Mouse (Mus musculus): ENCODE data around the gene Ttc9b. TPM values are rescaled to one million over a fixed set of nuclear protein-coding genes. Genes with fewer than 3 reads are reported as not detected.
A peak's percentile ranks its signal among the peaks of the same experiment; 100 is the strongest.

The Ttc9b gene
- polyA plus RNA-seq, 1 experiment: not detected

- H3K27me3 ChIP-seq (ENCODE audit: control insufficient read depth, insufficient read depth, low read length, poor library complexity, severe bottlenecking): 0 out of 2 replicates have a peak, but pooled peaks cover 3% of the 10 kb centered on the region
- no peaks in the 10 kb centered on the region for H3K4me1 ChIP-seq (ENCODE audit: control insufficient read depth, insufficient read depth, low read length)
- no peak overlapping the region for H3K27ac ChIP-seq (ENCODE audit: insufficient read depth, low read length)
- no peak for TF ChIP-seq POLR2A (IDR thresholded peaks at IDR 0.05; ENCODE audit: insufficient read depth, low read length)
- peak overlapping the region; percentile 45 for H3K4me3 ChIP-seq (ENCODE audit: low read depth, low read length)
- H3K9me3 ChIP-seq (replicated peaks; ENCODE audit: control insufficient read depth, insufficient read depth, low read length, poor library complexity, severe bottlenecking): no peaks in the 10 kb centered on the region
- H3K36me3 ChIP-seq (ENCODE audit: control insufficient read depth, insufficient read depth, low read length, poor library complexity, severe bottlenecking): no peaks in the 10 kb centered on the region
- peak overlapping the region; percentile 59 for H3K9ac ChIP-seq (ENCODE audit: low read depth, poor library complexity, severe bottlenecking)
Measured at GRCm38 (mm10) chr7:27657824-27658395, 4.2 kb downstream of the Ttc9b start.

DNA sequence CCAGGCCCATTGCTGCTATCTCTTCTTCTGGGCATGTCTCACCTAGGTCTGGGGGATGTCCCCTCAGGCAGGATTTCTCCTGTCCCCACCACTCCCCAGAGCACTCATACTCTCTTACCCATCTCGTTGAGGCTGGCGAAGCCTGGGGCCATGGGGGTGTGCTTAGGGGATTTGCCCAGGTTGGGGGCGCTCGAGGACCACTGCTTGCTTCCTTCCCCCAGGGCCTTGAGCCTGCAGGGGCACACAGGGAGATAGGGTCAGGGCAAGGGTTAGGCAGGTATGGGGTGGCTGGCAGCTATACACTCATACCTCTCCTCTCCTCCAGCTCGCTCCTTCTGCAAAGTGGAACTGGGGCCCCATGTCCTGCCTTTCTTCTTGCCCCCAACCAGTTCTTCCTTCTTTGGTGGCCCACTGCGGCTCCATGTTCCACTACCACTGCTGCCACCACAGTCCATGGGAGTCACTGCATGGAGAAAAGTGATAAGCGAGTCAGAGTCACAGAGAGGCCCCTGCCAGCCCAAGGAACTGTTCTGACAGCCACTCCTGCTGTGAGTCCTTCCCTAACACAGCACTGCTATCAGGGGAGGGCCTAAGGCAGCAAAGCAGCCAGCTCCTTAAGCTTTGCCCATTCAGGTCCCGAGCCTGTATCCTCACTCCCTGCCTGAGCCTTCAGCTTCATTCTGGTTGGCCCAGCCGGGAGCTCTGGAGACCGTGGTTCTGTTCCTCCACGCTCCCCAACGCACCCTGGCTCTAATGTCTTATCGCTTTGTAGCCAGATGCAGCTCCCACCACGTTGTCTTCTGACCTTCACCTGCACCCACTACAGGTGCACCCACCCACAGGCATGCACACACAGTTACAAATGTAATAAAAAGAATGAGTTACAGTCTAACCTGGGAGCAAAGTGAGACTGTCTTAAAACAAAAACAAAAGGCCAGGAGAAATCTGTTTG lies 5.3 kb downstream of the Ttc9b start:
- H3K27ac ChIP-seq (ENCODE audit: insufficient read depth, low read length): no peak overlapping the region
- H3K36me3 ChIP-seq (ENCODE audit: control insufficient read depth, insufficient read depth, low read length, poor library complexity, severe bottlenecking): no peaks in the 10 kb centered on the region
- H3K9me3 ChIP-seq (replicated peaks; ENCODE audit: control insufficient read depth, insufficient read depth, low read length, poor library complexity, severe bottlenecking): no peaks in the 10 kb centered on the region
- 0 out of 2 replicates have a peak, but pooled peaks cover 3% of the 10 kb centered on the region for H3K27me3 ChIP-seq (ENCODE audit: control insufficient read depth, insufficient read depth, low read length, poor library complexity, severe bottlenecking)
- no peaks in the 10 kb centered on the region for H3K4me1 ChIP-seq (ENCODE audit: control insufficient read depth, insufficient read depth, low read length)
- H3K9ac ChIP-seq (ENCODE audit: low read depth, poor library complexity, severe bottlenecking): no peak overlapping the region
- no peak overlapping the region for H3K4me3 ChIP-seq (ENCODE audit: low read depth, low read length)
- no peak for TF ChIP-seq POLR2A (IDR thresholded peaks at IDR 0.05; ENCODE audit: insufficient read depth, low read length)
- TF ChIP-seq CTCF (IDR thresholded peaks at IDR 0.05; ENCODE audit: low read depth, low read length): peak; percentile 42

DNA sequence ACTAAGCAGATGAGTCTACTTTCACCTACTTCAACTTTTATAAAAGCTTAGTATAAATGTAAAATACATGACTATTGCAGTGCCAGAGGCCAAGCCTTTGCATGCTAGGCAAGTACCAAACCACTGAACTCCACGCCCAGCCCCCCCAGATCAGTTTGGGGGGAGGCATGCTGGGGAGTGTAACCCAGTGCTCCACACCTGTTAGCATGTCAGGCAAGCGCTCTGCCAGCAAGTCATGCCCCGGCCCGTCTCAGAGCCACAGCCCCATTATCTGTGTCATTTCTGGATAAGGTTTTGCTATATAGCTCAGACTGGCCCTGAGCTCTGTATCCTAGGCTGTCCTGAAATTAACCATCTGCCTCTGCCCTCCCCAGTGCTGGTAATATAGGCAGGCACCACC lies 8.3 kb downstream of the Ttc9b start:
- 0 out of 2 replicates have a peak, but pooled peaks cover 3% of the 10 kb centered on the region for H3K27me3 ChIP-seq (ENCODE audit: control insufficient read depth, insufficient read depth, low read length, poor library complexity, severe bottlenecking)
- no peaks in the 10 kb centered on the region for H3K4me1 ChIP-seq (ENCODE audit: control insufficient read depth, insufficient read depth, low read length)
- no peak overlapping the region for H3K27ac ChIP-seq (ENCODE audit: insufficient read depth, low read length)
- H3K36me3 ChIP-seq (ENCODE audit: control insufficient read depth, insufficient read depth, low read length, poor library complexity, severe bottlenecking): no peaks in the 10 kb centered on the region
- H3K9ac ChIP-seq (ENCODE audit: low read depth, poor library complexity, severe bottlenecking): no peak overlapping the region
- no peaks in the 10 kb centered on the region for H3K9me3 ChIP-seq (replicated peaks; ENCODE audit: control insufficient read depth, insufficient read depth, low read length, poor library complexity, severe bottlenecking)
- no peak overlapping the region for H3K4me3 ChIP-seq (ENCODE audit: low read depth, low read length)
- TF ChIP-seq POLR2A (IDR thresholded peaks at IDR 0.05; ENCODE audit: insufficient read depth, low read length) (no peak), EP300 (IDR thresholded peaks at IDR 0.05; ENCODE audit: insufficient read depth, low read depth, low read length) (no peak), CTCF (IDR thresholded peaks at IDR 0.05; ENCODE audit: low read depth, low read length) (no peak)

- Histone ChIP-seq H3K27ac (ENCODE audit: insufficient read depth, low read length) (no peak overlapping the region), H3K9ac (ENCODE audit: low read depth, poor library complexity, severe bottlenecking) (peak overlapping the region; percentile 91; the same call in 1 of the 2 replicates), H3K9me3 (replicated peaks; ENCODE audit: control insufficient read depth, insufficient read depth, low read length, poor library complexity, severe bottlenecking) (no peaks in the 10 kb centered on the region), H3K27me3 (ENCODE audit: control insufficient read depth, insufficient read depth, low read length, poor library complexity, severe bottlenecking) (no peaks in the 10 kb centered on the region), H3K4me1 (ENCODE audit: control insufficient read depth, insufficient read depth, low read length) (no peaks in the 10 kb centered on the region), H3K36me3 (ENCODE audit: control insufficient read depth, insufficient read depth, low read length, poor library complexity, severe bottlenecking) (no peaks in the 10 kb centered on the region), H3K4me3 (ENCODE audit: low read depth, low read length) (peak overlapping the region; percentile 87)
- no peak for TF ChIP-seq CTCF (IDR thresholded peaks at IDR 0.05; ENCODE audit: low read depth, low read length)
- TF ChIP-seq EP300 (IDR thresholded peaks at IDR 0.05; ENCODE audit: insufficient read depth, low read depth, low read length): no peak
- no peak for TF ChIP-seq POLR2A (IDR thresholded peaks at IDR 0.05; ENCODE audit: insufficient read depth, low read length)
Measured at GRCm38 (mm10) chr7:27673064-27673574, 19.4 kb downstream of the Ttc9b start.

DNA sequence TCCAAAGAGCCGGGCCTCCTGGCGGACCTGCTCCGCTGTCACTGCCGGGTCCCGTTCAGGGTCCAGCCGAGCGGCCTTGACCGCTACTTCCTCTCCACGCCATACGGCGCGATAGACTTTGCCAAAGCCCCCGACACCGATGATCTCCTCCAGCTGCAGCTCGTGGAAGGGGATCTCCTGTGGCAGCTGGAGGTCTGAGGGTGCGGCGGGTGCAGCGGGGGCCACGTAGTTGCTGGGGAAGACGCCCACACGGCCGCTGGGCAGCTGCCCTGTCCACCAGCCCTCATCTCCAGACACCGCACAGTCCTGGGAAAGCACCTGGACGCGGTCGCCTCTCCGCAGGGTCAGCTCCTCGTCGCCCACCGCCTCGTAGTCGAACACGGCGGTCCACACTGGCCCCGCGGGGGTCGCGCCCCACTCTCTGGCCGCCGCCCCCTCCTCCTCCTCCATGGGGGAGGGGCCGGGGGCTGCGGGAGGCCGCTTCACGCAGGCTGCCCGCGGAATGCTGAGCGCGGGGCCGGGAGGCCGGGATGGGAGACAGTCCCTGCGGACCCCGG lies 19.9 kb downstream of the Ttc9b start:
- Histone ChIP-seq H3K4me1 (ENCODE audit: control insufficient read depth, insufficient read depth, low read length) (no peaks in the 10 kb centered on the region), H3K4me3 (ENCODE audit: low read depth, low read length) (peak overlapping the region; percentile 87), H3K27ac (ENCODE audit: insufficient read depth, low read length) (no peak overlapping the region), H3K36me3 (ENCODE audit: control insufficient read depth, insufficient read depth, low read length, poor library complexity, severe bottlenecking) (no peaks in the 10 kb centered on the region), H3K27me3 (ENCODE audit: control insufficient read depth, insufficient read depth, low read length, poor library complexity, severe bottlenecking) (no peaks in the 10 kb centered on the region), H3K9me3 (replicated peaks; ENCODE audit: control insufficient read depth, insufficient read depth, low read length, poor library complexity, severe bottlenecking) (no peaks in the 10 kb centered on the region), H3K9ac (ENCODE audit: low read depth, poor library complexity, severe bottlenecking) (peak overlapping the region; percentile 91)
- TF ChIP-seq CTCF (IDR thresholded peaks at IDR 0.05; ENCODE audit: low read depth, low read length) (no peak), EP300 (IDR thresholded peaks at IDR 0.05; ENCODE audit: insufficient read depth, low read depth, low read length) (no peak), POLR2A (IDR thresholded peaks at IDR 0.05; ENCODE audit: insufficient read depth, low read length) (no peak)

DNA sequence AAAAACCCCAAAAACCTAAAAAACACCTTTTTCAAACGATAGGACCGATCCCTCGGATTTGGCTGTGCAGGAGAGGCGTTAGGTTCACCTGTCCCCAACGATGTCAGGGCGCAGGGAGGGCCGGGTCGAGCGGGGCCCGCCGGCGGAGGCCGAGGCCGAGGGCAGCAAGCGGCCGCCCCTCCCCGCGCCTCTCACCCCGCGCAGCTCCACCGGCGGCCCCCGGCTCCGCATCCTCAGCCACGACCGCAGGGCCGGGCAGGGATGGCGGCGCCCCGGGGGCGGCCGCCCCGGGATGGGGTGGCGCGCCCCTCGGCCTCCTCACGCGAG lies 20.4 kb downstream of the Ttc9b start:
- TF ChIP-seq EP300 (IDR thresholded peaks at IDR 0.05; ENCODE audit: insufficient read depth, low read depth, low read length) (no peak), CTCF (IDR thresholded peaks at IDR 0.05; ENCODE audit: low read depth, low read length) (no peak), POLR2A (IDR thresholded peaks at IDR 0.05; ENCODE audit: insufficient read depth, low read length) (no peak)
- Histone ChIP-seq H3K27me3 (ENCODE audit: control insufficient read depth, insufficient read depth, low read length, poor library complexity, severe bottlenecking) (no peaks in the 10 kb centered on the region), H3K27ac (ENCODE audit: insufficient read depth, low read length) (no peak overlapping the region), H3K36me3 (ENCODE audit: control insufficient read depth, insufficient read depth, low read length, poor library complexity, severe bottlenecking) (no peaks in the 10 kb centered on the region), H3K9ac (ENCODE audit: low read depth, poor library complexity, severe bottlenecking) (peak overlapping the region; percentile 91), H3K4me3 (ENCODE audit: low read depth, low read length) (peak overlapping the region; percentile 87), H3K9me3 (replicated peaks; ENCODE audit: control insufficient read depth, insufficient read depth, low read length, poor library complexity, severe bottlenecking) (no peaks in the 10 kb centered on the region), H3K4me1 (ENCODE audit: control insufficient read depth, insufficient read depth, low read length) (no peaks in the 10 kb centered on the region)
